Mouse (Mus musculus) E14TG2a.4 (cell line): ENCODE measurements around the gene Pgm5.

Experiments used
- CTCF ChIP-seq: conservative IDR thresholded peaks from 2 replicates; pipeline ENCODE4 v1.5.1; 2014; ENCODE audit warnings: low read length
- NANOG ChIP-seq: IDR thresholded peaks from 2 replicates; pipeline ENCODE4 v1.6.1; 2014; ENCODE audit warnings: borderline replicate concordance, low read length, mixed read lengths

- no peak for TF ChIP-seq CTCF
- TF ChIP-seq NANOG = no peak
Measured at GRCm38 (mm10) chr19:24716303-24717097, 145.2 kb downstream of the Pgm5 start.
